Mouse (Mus musculus) forebrain, embryonic 13.5 days (tissue): ENCODE results near the gene Tgm4. TPM values are rescaled to one million over a fixed set of nuclear protein-coding genes. Genes with fewer than 3 reads are reported as not detected.

Experiments used
- ATAC-seq: fragments of 200-750 bp; cut with Nextera tagmentation; 2 replicates; pipeline ENCODE4 v1.8.0; 2017
- H3K27ac ChIP-seq: fragments of 300-500 bp; sonication (generic); 2 replicates; pipeline ENCODE4 v1.5.1; 2015; ENCODE audit warnings: inconsistent platforms, mild to moderate bottlenecking, moderate library complexity
- H3K27me3 ChIP-seq: fragments of 300-500 bp; sonication (generic); 2 replicates; pipeline ENCODE4 v1.6.1; 2015; ENCODE audit warnings: mild to moderate bottlenecking, inconsistent platforms
- H3K36me3 ChIP-seq: fragments of 300-500 bp; sonication (generic); 2 replicates; pipeline ENCODE4 v1.6.1; 2015; ENCODE audit warnings: mild to moderate bottlenecking, inconsistent platforms; ENCODE audit not compliant: poor library complexity, severe bottlenecking
- H3K4me1 ChIP-seq: fragments of 300-500 bp; sonication (generic); 2 replicates; pipeline ENCODE4 v1.6.1; 2015; ENCODE audit warnings: inconsistent platforms
- H3K4me2 ChIP-seq: fragments of 300-500 bp; sonication (generic); 2 replicates; pipeline ENCODE4 v1.6.1; 2015; ENCODE audit warnings: inconsistent platforms, mild to moderate bottlenecking, moderate library complexity
- H3K4me3 ChIP-seq: fragments of 300-500 bp; sonication (generic); 2 replicates; pipeline ENCODE4 v1.5.1; 2015; ENCODE audit warnings: mild to moderate bottlenecking, inconsistent platforms
- H3K9ac ChIP-seq: fragments of 300-500 bp; sonication (generic); 2 replicates; pipeline ENCODE4 v1.6.1; 2015; ENCODE audit warnings: mild to moderate bottlenecking, inconsistent platforms
- H3K9me3 ChIP-seq: fragments of 300-500 bp; sonication (generic); replicated peaks from 2 replicates; pipeline ENCODE4 v1.6.1; 2016; ENCODE audit warnings: inconsistent platforms
- WGBS: fragments of 180-500 bp; shearing (Covaris S2); methylation state at CpG from one replicate; pipeline ENCODE4 v1.1.7; 2015; 5-methylcytosine and 5-hydroxymethylcytosine counted together
- polyA plus RNA-seq: library from polyadenylated mRNA; unstranded; fragments of >200 nt; fragmentation: Nextera tagmentation; extraction: Ambion mirVana; gene quantifications from 2 replicates; pipeline ENCODE4 v1.2.1, GENCODE M21; 2015

Tgm4 gene
- polyA plus RNA-seq, 1 experiment from 2014 or later: not detected

DNA sequence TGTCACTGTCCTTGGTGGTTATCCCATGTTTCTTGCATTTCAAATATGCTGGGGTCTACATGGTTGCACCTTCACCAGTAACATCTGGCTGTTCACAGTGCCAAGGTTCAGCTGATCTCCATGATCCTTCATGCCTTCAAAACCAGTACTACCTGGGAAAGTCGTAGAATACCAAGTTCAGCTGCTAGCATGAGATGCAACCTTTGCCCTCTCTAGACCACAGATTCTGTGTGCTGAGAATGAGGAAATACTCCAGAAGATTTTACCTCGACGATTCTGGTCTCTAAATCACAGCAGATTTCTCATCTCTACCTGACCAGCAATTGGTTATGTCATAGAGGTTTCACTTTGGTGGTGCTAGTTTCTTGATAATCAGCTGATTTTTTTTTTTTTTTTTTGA is 25.6 kb downstream of the Tgm4 start:
- Histone ChIP-seq H3K27ac (no peak overlapping the region), H3K36me3 (no peaks in the 10 kb centered on the region), H3K27me3 (no peaks in the 10 kb centered on the region), H3K4me2 (no peak overlapping the region), H3K4me1 (no peaks in the 10 kb centered on the region), H3K9ac (no peak overlapping the region), H3K4me3 (no peak overlapping the region), H3K9me3 (no peaks in the 10 kb centered on the region)
- 90% methylated on average over 3 of the region's 3 CpGs for WGBS
- ATAC-seq: no peak

DNA sequence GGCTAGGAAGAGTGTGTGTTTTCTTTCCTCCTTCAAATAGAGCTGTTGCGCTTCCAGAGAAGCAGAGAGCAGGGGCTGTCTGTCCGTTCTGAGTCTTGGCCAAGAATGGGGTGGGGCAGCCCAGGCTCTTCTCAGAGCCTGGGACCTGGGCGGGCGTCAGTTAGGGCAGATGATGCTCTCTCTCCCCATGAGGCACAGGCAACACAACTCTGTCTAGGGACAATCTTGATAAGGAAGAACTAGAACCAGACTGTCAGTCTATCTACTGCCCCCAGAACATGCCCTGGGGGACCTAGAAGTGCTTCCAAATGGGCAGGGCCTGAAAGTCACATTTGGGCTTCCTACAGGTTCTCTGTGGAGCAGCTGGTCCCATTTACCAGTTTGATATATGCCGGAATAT is 44.6 kb downstream of the Tgm4 start:
- no peak overlapping the region for H3K27ac ChIP-seq
- no peak for ATAC-seq

DNA sequence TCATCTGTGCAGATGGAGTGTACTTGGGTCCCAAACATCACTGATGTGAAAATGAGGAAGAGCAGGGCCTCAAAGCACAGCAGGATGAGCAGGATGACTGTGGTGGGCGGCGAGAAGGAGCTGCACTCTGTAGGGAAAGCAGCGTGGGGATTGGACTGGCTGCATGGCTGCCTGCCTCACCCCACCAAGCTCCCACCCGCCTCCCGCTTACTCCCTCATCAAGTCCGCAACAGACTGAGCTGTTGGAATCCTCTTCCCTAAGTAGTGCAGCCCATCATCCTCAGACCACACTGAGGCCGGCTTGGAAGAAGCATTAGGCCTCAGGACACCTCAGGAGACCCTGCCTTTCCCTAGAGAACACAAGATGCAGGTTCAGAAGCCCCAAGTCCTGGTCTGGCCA is 45.8 kb downstream of the Tgm4 start:
- no peak overlapping the region for H3K4me2 ChIP-seq
- H3K36me3 ChIP-seq: peaks cover 95% of the 10 kb centered on the region
- H3K27ac ChIP-seq: no peak overlapping the region
- H3K4me3 ChIP-seq: no peak overlapping the region
- H3K27me3 ChIP-seq: no peaks in the 10 kb centered on the region
- 94% methylated on average over 7 of the region's 7 CpGs for WGBS
- no peaks in the 10 kb centered on the region for H3K4me1 ChIP-seq
- H3K9me3 ChIP-seq: no peaks in the 10 kb centered on the region
- no peak overlapping the region for H3K9ac ChIP-seq
- ATAC-seq: no peak

More for the DNA sequence above, 44.6 kb downstream of the Tgm4 start:
- Histone ChIP-seq H3K4me3 (no peak overlapping the region), H3K27me3 (no peaks in the 10 kb centered on the region), H3K36me3 (peaks cover 95% of the 10 kb centered on the region), H3K9ac (no peak overlapping the region), H3K9me3 (no peaks in the 10 kb centered on the region), H3K4me2 (no peak overlapping the region), H3K4me1 (no peaks in the 10 kb centered on the region)
- 89% methylated on average over 5 of the region's 5 CpGs for WGBS

- WGBS: 71% methylated on average over 1 of the region's 1 CpGs
- Histone ChIP-seq H3K36me3 (peaks cover 95% of the 10 kb centered on the region), H3K9ac (no peak overlapping the region)
Measured at GRCm38 (mm10) chr9:123080796-123081195, 46.3 kb downstream of the Tgm4 start.

GRCm38 (mm10) chr9:123085373-123085772 is 50.8 kb downstream of the Tgm4 start:
- Histone ChIP-seq H3K27me3 (no peaks in the 10 kb centered on the region), H3K9me3 (no peaks in the 10 kb centered on the region), H3K4me1 (no peaks in the 10 kb centered on the region), H3K4me2 (no peak overlapping the region), H3K4me3 (no peak overlapping the region), H3K27ac (no peak overlapping the region), H3K36me3 (peaks cover 96% of the 10 kb centered on the region), H3K9ac (no peak overlapping the region)
- 97% methylated on average over 1 of the region's 1 CpGs for WGBS
- no peak for ATAC-seq

More at GRCm38 (mm10) chr9:123080796-123081195, 46.3 kb downstream of the Tgm4 start:
- H3K27ac ChIP-seq: no peak overlapping the region
- no peaks in the 10 kb centered on the region for H3K4me1 ChIP-seq
- no peak for ATAC-seq
- H3K4me3 ChIP-seq: no peak overlapping the region
- H3K27me3 ChIP-seq: no peaks in the 10 kb centered on the region
- H3K4me2 ChIP-seq: no peak overlapping the region
- H3K9me3 ChIP-seq: no peaks in the 10 kb centered on the region

- H3K36me3 ChIP-seq: peaks cover 82% of the 10 kb centered on the region
- no peak for ATAC-seq
- H3K27me3 ChIP-seq: no peaks in the 10 kb centered on the region
- H3K9ac ChIP-seq: no peak overlapping the region
- no peaks in the 10 kb centered on the region for H3K9me3 ChIP-seq
- no peak overlapping the region for H3K27ac ChIP-seq
- no peaks in the 10 kb centered on the region for H3K4me1 ChIP-seq
- WGBS: 87% methylated on average over 3 of the region's 3 CpGs
- H3K4me3 ChIP-seq: no peak overlapping the region
- H3K4me2 ChIP-seq: no peak overlapping the region
Measured at GRCm38 (mm10) chr9:123087558-123087957, 53.0 kb downstream of the Tgm4 start.

DNA sequence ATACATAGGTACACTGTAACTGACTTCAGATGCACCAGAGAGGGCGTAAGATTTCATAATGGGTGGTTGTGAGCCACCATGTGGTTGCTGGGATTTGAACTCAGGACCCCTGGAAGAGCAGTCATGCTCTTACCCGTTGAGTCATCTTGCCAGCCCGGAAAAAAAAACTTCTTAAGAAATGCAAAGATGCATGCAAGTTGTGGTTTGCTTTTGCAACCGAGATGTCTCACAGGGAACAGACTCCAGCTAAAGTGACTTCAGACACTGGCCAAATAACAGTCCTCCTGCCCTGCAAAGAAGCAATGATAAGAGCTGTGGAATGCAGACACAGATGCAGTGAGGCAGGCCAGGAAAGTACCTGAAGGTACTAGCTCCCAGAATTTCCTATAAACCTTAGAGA is 56.3 kb downstream of the Tgm4 start:
- Histone ChIP-seq H3K27ac (no peak overlapping the region), H3K4me3 (no peak overlapping the region), H3K9ac (no peak overlapping the region), H3K36me3 (peaks cover 72% of the 10 kb centered on the region), H3K27me3 (no peaks in the 10 kb centered on the region), H3K4me2 (no peak overlapping the region), H3K4me1 (no peaks in the 10 kb centered on the region), H3K9me3 (no peaks in the 10 kb centered on the region)
- no peak for ATAC-seq
- WGBS: 94% methylated on average over 4 of the region's 4 CpGs

DNA sequence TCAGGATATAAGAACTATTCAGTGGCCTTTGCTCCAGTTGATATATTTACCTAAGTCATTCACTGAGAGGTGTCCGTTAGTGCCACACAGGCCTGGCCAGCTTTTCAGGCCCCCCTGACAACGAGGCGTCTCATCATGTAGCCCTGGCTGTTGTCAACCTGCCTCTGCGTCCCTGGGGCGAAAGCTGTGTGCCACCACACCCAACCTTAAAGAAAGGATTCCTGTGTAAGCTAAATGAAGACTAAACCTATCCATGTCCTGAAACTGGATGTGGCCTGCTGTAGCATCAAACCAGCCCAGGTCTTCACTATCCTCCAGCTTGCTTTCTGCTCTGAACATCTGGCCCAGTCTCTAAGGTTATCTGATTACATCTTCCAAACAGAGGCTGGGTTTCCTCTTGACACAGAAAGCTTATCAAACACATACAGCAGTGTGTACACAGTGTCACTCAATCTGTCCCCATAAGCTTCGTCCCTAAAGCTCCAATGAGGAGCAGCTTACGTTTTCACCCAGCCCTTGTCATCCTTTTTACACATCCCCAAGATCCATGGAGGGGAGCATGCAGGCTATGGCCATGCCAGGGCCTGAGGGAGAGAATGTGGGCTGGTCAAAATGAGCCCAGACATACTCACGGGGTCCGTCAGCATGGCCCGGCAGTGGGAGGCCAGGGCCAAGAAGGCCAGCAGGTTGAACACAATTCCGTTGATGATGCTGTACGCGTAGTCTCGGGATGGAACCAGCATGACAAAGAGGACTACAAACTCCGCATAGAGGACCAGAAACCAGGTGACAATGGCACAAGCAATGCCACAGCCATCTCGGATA is 65.3 kb downstream of the Tgm4 start:
- no peak for ATAC-seq
- Histone ChIP-seq H3K36me3 (peaks cover 61% of the 10 kb centered on the region), H3K27me3 (no peaks in the 10 kb centered on the region)

DNA sequence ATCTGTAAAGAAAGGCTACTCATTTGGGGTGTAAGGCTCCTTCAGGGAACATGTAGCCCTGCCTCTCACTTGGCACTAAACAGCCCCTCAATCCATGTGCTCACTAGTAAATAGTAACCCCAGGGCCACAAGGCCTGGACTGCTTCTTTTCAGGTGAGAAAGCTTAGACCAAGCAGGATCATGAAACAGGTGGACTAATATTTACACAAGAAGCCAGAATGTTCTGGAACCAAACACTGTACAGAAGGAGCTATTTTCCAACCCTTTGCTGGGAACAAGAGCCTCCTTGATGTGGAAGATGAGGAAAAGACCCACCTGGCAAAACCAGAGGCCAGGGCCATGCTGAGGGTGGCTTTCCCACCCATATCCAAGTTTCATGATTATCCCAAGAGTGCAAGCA is 68.9 kb downstream of the Tgm4 start:
- no peak overlapping the region for H3K4me3 ChIP-seq
- H3K4me1 ChIP-seq: no peaks in the 10 kb centered on the region
- H3K27ac ChIP-seq: no peak overlapping the region
- H3K27me3 ChIP-seq: no peaks in the 10 kb centered on the region
- ATAC-seq: no peak
- H3K9ac ChIP-seq: no peak overlapping the region
- H3K9me3 ChIP-seq: no peaks in the 10 kb centered on the region
- H3K4me2 ChIP-seq: no peak overlapping the region
- H3K36me3 ChIP-seq: peaks cover 39% of the 10 kb centered on the region

More for the DNA sequence above, 65.3 kb downstream of the Tgm4 start:
- H3K4me1 ChIP-seq: no peaks in the 10 kb centered on the region
- H3K27ac ChIP-seq: no peak overlapping the region
- no peak overlapping the region for H3K4me2 ChIP-seq
- H3K9ac ChIP-seq: no peak overlapping the region
- H3K9me3 ChIP-seq: no peaks in the 10 kb centered on the region
- WGBS: 97% methylated on average over 16 of the region's 16 CpGs
- H3K4me3 ChIP-seq: no peak overlapping the region

GRCm38 (mm10) chr9:123104362-123104761 is 69.8 kb downstream of the Tgm4 start:
- Histone ChIP-seq H3K4me1 (no peaks in the 10 kb centered on the region), H3K27me3 (no peaks in the 10 kb centered on the region), H3K9ac (no peak overlapping the region), H3K4me3 (no peak overlapping the region), H3K4me2 (no peak overlapping the region), H3K36me3 (peaks cover 34% of the 10 kb centered on the region), H3K27ac (no peak overlapping the region), H3K9me3 (no peaks in the 10 kb centered on the region)
- no peak for ATAC-seq

DNA sequence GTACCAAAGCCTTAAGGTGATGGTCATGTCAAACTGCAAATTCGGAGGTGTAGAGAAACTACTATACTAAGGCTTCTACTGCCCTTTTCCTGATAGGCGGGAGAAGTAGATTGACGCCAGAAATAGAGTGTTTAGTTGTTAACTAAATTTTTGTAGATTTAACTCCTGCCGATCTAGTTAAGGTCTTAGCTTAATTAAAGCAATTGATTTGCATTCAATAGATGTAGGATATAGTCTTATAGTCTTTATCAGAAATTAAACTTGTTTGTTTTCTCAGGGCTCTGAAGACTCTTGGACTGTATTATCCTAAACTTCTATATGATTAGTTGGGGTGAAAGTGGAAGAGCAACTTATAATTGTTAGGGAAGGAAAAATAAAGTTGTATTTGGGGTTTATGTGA is 72.7 kb downstream of the Tgm4 start:
- Histone ChIP-seq H3K4me3 (no peak overlapping the region), H3K9me3 (no peaks in the 10 kb centered on the region), H3K27me3 (no peaks in the 10 kb centered on the region), H3K4me1 (peaks cover 11% of the 10 kb centered on the region), H3K36me3 (peaks cover 21% of the 10 kb centered on the region), H3K4me2 (no peak overlapping the region), H3K27ac (no peak overlapping the region), H3K9ac (no peak overlapping the region)
- ATAC-seq: no peak
- 94% methylated on average over 4 of the region's 4 CpGs for WGBS

GRCm38 (mm10) chr9:123109188-123109587 is 74.7 kb downstream of the Tgm4 start:
- H3K36me3 ChIP-seq: peaks cover 18% of the 10 kb centered on the region
- ATAC-seq: no peak
- WGBS: 94% methylated on average over 7 of the region's 7 CpGs

GRCm38 (mm10) chr9:123111751-123112221 is 77.3 kb downstream of the Tgm4 start:
- 63% methylated on average over 8 of the region's 8 CpGs for WGBS
- peak overlapping the region; percentile 94 for H3K9ac ChIP-seq

More at GRCm38 (mm10) chr9:123109188-123109587, 74.7 kb downstream of the Tgm4 start:
- H3K27ac ChIP-seq: no peak overlapping the region
- no peaks in the 10 kb centered on the region for H3K27me3 ChIP-seq
- H3K4me1 ChIP-seq: peaks cover 20% of the 10 kb centered on the region
- no peak overlapping the region for H3K4me2 ChIP-seq
- no peak overlapping the region for H3K4me3 ChIP-seq
- no peak overlapping the region for H3K9ac ChIP-seq
- no peaks in the 10 kb centered on the region for H3K9me3 ChIP-seq

More at GRCm38 (mm10) chr9:123111751-123112221, 77.3 kb downstream of the Tgm4 start:
- no peak overlapping the region for H3K27ac ChIP-seq
- peak overlapping the region; percentile 80 for H3K4me2 ChIP-seq
- H3K9me3 ChIP-seq: no peaks in the 10 kb centered on the region
- no peak for ATAC-seq
- H3K27me3 ChIP-seq: no peaks in the 10 kb centered on the region
- H3K36me3 ChIP-seq: 0 out of 2 replicates have a peak, but pooled peaks cover 3% of the 10 kb centered on the region
- H3K4me3 ChIP-seq: peak overlapping the region; percentile 89
- peaks cover 23% of the 10 kb centered on the region for H3K4me1 ChIP-seq
